Mouse (Mus musculus) embryonic facial prominence, embryonic 14.5 days (tissue): ENCODE measurements around the gene Fbln5. TPM values are rescaled to one million over a fixed set of nuclear protein-coding genes. Genes with fewer than 3 reads are reported as not detected.
A peak's percentile ranks its signal among the peaks of the same experiment; 100 is the strongest.

Experiments used
- ATAC-seq: fragments of 200-750 bp; cut with Nextera tagmentation; 2 replicates; pipeline ENCODE4 v1.8.0; 2017; ENCODE audit warnings: low read depth, moderate number of reproducible peaks, moderate TSS enrichment
- DNase-seq: peaks from one replicate; pipeline ENCODE4 v3.0.0-alpha.2; 2015; ENCODE audit warnings: low spot score
- H3K27ac ChIP-seq: fragments of 300-500 bp; sonication (generic); replicated peaks from 2 replicates; pipeline ENCODE4 v1.5.1; 2014; ENCODE audit warnings: low read depth, mild to moderate bottlenecking, low read length, moderate library complexity
- H3K27me3 ChIP-seq: fragments of 300-500 bp; sonication (generic); replicated peaks from 2 replicates; pipeline ENCODE4 v1.6.1; 2014; ENCODE audit warnings: low read length; ENCODE audit not compliant: control insufficient read depth, insufficient read depth
- H3K36me3 ChIP-seq: fragments of 300-500 bp; sonication (generic); 2 replicates; pipeline ENCODE4 v1.6.1; 2014; ENCODE audit warnings: low read length, mixed read lengths; ENCODE audit not compliant: control insufficient read depth, insufficient read depth
- H3K4me1 ChIP-seq: fragments of 300-500 bp; sonication (generic); 2 replicates; pipeline ENCODE4 v1.6.1; 2014; ENCODE audit warnings: antibody characterized with exemption, low read length; ENCODE audit not compliant: control insufficient read depth, insufficient read depth
- H3K4me2 ChIP-seq: fragments of 300-500 bp; sonication (generic); 2 replicates; pipeline ENCODE4 v1.6.1; 2014; ENCODE audit warnings: low read depth, mild to moderate bottlenecking, low read length, moderate library complexity, mixed read lengths
- H3K4me3 ChIP-seq: fragments of 300-500 bp; sonication (generic); 2 replicates; pipeline ENCODE4 v1.5.1; 2014; ENCODE audit warnings: low read depth, mild to moderate bottlenecking, low read length
- H3K9ac ChIP-seq: fragments of 300-500 bp; sonication (generic); 2 replicates; pipeline ENCODE4 v1.6.1; 2014; ENCODE audit warnings: low read depth, mild to moderate bottlenecking, low read length, moderate library complexity, mixed read lengths
- H3K9me3 ChIP-seq: fragments of 300-500 bp; sonication (generic); 2 replicates; pipeline ENCODE4 v1.6.1; 2016; ENCODE audit warnings: low read length; ENCODE audit not compliant: control insufficient read depth
- WGBS: fragments of 180-500 bp; shearing (Covaris S2); extraction: QIAGEN DNeasy Blood & Tissue Kit; methylation state at CpG from one replicate; pipeline ENCODE4 v1.1.7; 2014; 5-methylcytosine and 5-hydroxymethylcytosine counted together
- polyA plus RNA-seq: library from polyadenylated mRNA; unstranded; fragments of >200 nt; fragmentation: Nextera tagmentation; extraction: Ambion mirVana; gene quantifications from 2 replicates; pipeline ENCODE4 v1.2.1, GENCODE M21; 2014

Gene Fbln5
- 143 and 156 TPM in 2 replicates for polyA plus RNA-seq

- ATAC-seq (peak; percentile 95), DNase-seq (peak; percentile 95)
- under 1% methylated on average over 46 of the region's 46 CpGs for WGBS
Observed at GRCm38 (mm10) chr12:101818608-101819370, at the start of gene Fbln5. Gene Fbln5, minus strand, starts transcription at chr12:101819055.

GRCm38 (mm10) chr12:101862286-101862964 lies 43.6 kb upstream of the Fbln5 start:
- Histone ChIP-seq H3K9me3 (no peaks in the 10 kb centered on the region), H3K4me2 (no peak overlapping the region), H3K36me3 (peaks cover 43% of the 10 kb centered on the region), H3K27me3 (no peaks in the 10 kb centered on the region), H3K4me1 (no peaks in the 10 kb centered on the region), H3K9ac (no peak overlapping the region), H3K27ac (no peak overlapping the region), H3K4me3 (no peak overlapping the region)
- WGBS = 88% methylated on average over 10 of the region's 10 CpGs
- ATAC-seq (no peak), DNase-seq (no peak)

More at GRCm38 (mm10) chr12:101818608-101819370, at the start of gene Fbln5:
- Histone ChIP-seq H3K4me2 (peak within 1 kb of the TSS; percentile 87), H3K27me3 (no peaks in the 10 kb centered on the region), H3K9ac (peak within 1 kb of the TSS; percentile 61), H3K9me3 (no peaks in the 10 kb centered on the region), H3K27ac (peak within 1 kb of the TSS; percentile 95), H3K4me1 (peaks cover 20% of the 10 kb centered on the region), H3K36me3 (no peaks in the 10 kb centered on the region), H3K4me3 (peak within 1 kb of the TSS; percentile 56)

GRCm38 (mm10) chr12:101860256-101860655 lies 41.4 kb upstream of the Fbln5 start:
- WGBS = 85% methylated on average over 1 of the region's 1 CpGs
- H3K4me2 ChIP-seq = no peak overlapping the region
- peaks cover 31% of the 10 kb centered on the region for H3K36me3 ChIP-seq
- H3K27ac ChIP-seq = no peak overlapping the region
- H3K4me1 ChIP-seq = no peaks in the 10 kb centered on the region
- no peak overlapping the region for H3K9ac ChIP-seq
- no peak overlapping the region for H3K4me3 ChIP-seq
- no peak for DNase-seq
- no peaks in the 10 kb centered on the region for H3K27me3 ChIP-seq
- no peak for ATAC-seq
- H3K9me3 ChIP-seq = no peaks in the 10 kb centered on the region

- Histone ChIP-seq H3K4me2 (no peak overlapping the region), H3K9ac (no peak overlapping the region), H3K4me1 (no peaks in the 10 kb centered on the region), H3K36me3 (peaks cover 25% of the 10 kb centered on the region), H3K4me3 (no peak overlapping the region), H3K27me3 (no peaks in the 10 kb centered on the region), H3K27ac (no peak overlapping the region), H3K9me3 (no peaks in the 10 kb centered on the region)
- 87% methylated on average over 5 of the region's 5 CpGs for WGBS
- ATAC-seq (no peak), DNase-seq (no peak)
Observed at GRCm38 (mm10) chr12:101858011-101858410, 39.2 kb upstream of the Fbln5 start.

- no peak overlapping the region for H3K9ac ChIP-seq
- no peak overlapping the region for H3K4me3 ChIP-seq
- H3K4me1 ChIP-seq = no peaks in the 10 kb centered on the region
- H3K27ac ChIP-seq = no peak overlapping the region
- WGBS = 91% methylated on average over 11 of the region's 11 CpGs
- DNase-seq (no peak), ATAC-seq (no peak)
- no peaks in the 10 kb centered on the region for H3K9me3 ChIP-seq
- no peak overlapping the region for H3K4me2 ChIP-seq
- no peaks in the 10 kb centered on the region for H3K27me3 ChIP-seq
- peaks cover 9% of the 10 kb centered on the region; the same call in 1 of the 2 replicates for H3K36me3 ChIP-seq
Observed at GRCm38 (mm10) chr12:101854336-101854735, 35.5 kb upstream of the Fbln5 start.

GRCm38 (mm10) chr12:101851846-101852564 lies 33.1 kb upstream of the Fbln5 start:
- DNase-seq (no peak), ATAC-seq (no peak)
- Histone ChIP-seq H3K4me1 (no peaks in the 10 kb centered on the region), H3K4me2 (no peak overlapping the region), H3K9me3 (no peaks in the 10 kb centered on the region), H3K36me3 (peaks cover 9% of the 10 kb centered on the region; the same call in 1 of the 2 replicates), H3K27me3 (no peaks in the 10 kb centered on the region), H3K9ac (no peak overlapping the region), H3K4me3 (no peak overlapping the region), H3K27ac (no peak overlapping the region; the same call in 1 of the 2 replicates)
- 75% methylated on average over 7 of the region's 7 CpGs for WGBS

GRCm38 (mm10) chr12:101851314-101851713 lies 32.5 kb upstream of the Fbln5 start:
- Histone ChIP-seq H3K4me1 (no peaks in the 10 kb centered on the region), H3K4me2 (no peak overlapping the region), H3K36me3 (peaks cover 15% of the 10 kb centered on the region), H3K9ac (no peak overlapping the region), H3K9me3 (no peaks in the 10 kb centered on the region), H3K27me3 (no peaks in the 10 kb centered on the region), H3K27ac (no peak overlapping the region), H3K4me3 (no peak overlapping the region)
- ATAC-seq = no peak
- DNase-seq = no peak
- 79% methylated on average over 9 of the region's 9 CpGs for WGBS

GRCm38 (mm10) chr12:101836546-101837274 lies 17.9 kb upstream of the Fbln5 start:
- Histone ChIP-seq H3K36me3 (peaks cover 45% of the 10 kb centered on the region), H3K9me3 (no peaks in the 10 kb centered on the region), H3K27me3 (no peaks in the 10 kb centered on the region), H3K27ac (no peak overlapping the region), H3K4me1 (no peaks in the 10 kb centered on the region), H3K4me3 (no peak overlapping the region), H3K4me2 (no peak overlapping the region), H3K9ac (no peak overlapping the region)
- ATAC-seq (no peak), DNase-seq (no peak)
- 89% methylated on average over 10 of the region's 10 CpGs for WGBS
